Mouse (Mus musculus) heart, adult 2 months (tissue): Measurements from ENCODE around the gene Vmn1r46.
"Not testable (repeated sequence)": the region's sequence is repeated elsewhere in the genome, so short reads cannot be mapped to it uniquely, and the experiment has no call there.

Source experiments
- CTCF ChIP-seq: fragments of 200-600 bp; IDR thresholded peaks from 2 replicates; pipeline ENCODE4 v1.8.1; 2022; ENCODE audit warnings: antibody characterized with exemption, mild to moderate bottlenecking, moderate library complexity
- POLR2A ChIP-seq: fragments of 200-500 bp; IDR thresholded peaks from 2 replicates; pipeline ENCODE4 v1.6.1; 2011; ENCODE audit warnings: mild to moderate bottlenecking, low read depth, low read length, control low read depth; ENCODE audit not compliant: insufficient read depth

- not testable (repeated sequence) for TF ChIP-seq POLR2A, CTCF
Observed at GRCm38 (mm10) chr6:89940498-89940897, 28.6 kb upstream of the Vmn1r46 start, which contains the start of gene Vmn1r45.
